Mouse (Mus musculus) gonadal fat pad, adult 2 months (tissue): Measurements from ENCODE around the gene Gm3045. TPM values are rescaled to one million over a fixed set of nuclear protein-coding genes. Genes with fewer than 3 reads are reported as not detected.

Experiments
- DNase-seq: peaks from one replicate; pipeline ENCODE4 v3.0.0-alpha.2; 2012; ENCODE audit warnings: low read depth
- polyA plus RNA-seq: library from polyadenylated mRNA; depleted of rRNA; stranded (reverse); fragments of >200 nt; gene quantifications from 2 replicates; pipeline ENCODE4 v1.2.3, GENCODE M21; 2012

Gm3045 gene
- polyA plus RNA-seq, 1 experiment: not detected

GRCm38 (mm10) chr13:56435615-56436287 is 9.4 kb downstream of the Gm3045 start:
- no peak for DNase-seq

- DNase-seq: no peak
Measured at GRCm38 (mm10) chr13:56438211-56439075, 12.0 kb downstream of the Gm3045 start, which contains the start of gene Slc25a48. TSS of gene Slc25a48 (plus strand) at chr13:56438355.

GRCm38 (mm10) chr13:56443411-56443810 is 17.0 kb downstream of the Gm3045 start:
- DNase-seq: no peak

- no peak for DNase-seq
Measured at GRCm38 (mm10) chr13:56444112-56444511, 17.7 kb downstream of the Gm3045 start.

GRCm38 (mm10) chr13:56444996-56445395 is 18.6 kb downstream of the Gm3045 start:
- no peak for DNase-seq

- DNase-seq: peak; percentile 63
Measured at GRCm38 (mm10) chr13:56449239-56450030, 23.0 kb downstream of the Gm3045 start.

GRCm38 (mm10) chr13:56450035-56450434 is 23.6 kb downstream of the Gm3045 start:
- no peak for DNase-seq

GRCm38 (mm10) chr13:56458001-56458400 is 31.6 kb downstream of the Gm3045 start:
- DNase-seq: no peak

GRCm38 (mm10) chr13:56461460-56461859 is 35.1 kb downstream of the Gm3045 start:
- DNase-seq: no peak

GRCm38 (mm10) chr13:56462791-56463190 is 36.4 kb downstream of the Gm3045 start:
- DNase-seq: no peak

GRCm38 (mm10) chr13:56463261-56463660 is 36.9 kb downstream of the Gm3045 start:
- DNase-seq: no peak

GRCm38 (mm10) chr13:56463750-56464149 is 37.4 kb downstream of the Gm3045 start:
- no peak for DNase-seq

- no peak for DNase-seq
Measured at GRCm38 (mm10) chr13:56467786-56468185, 41.4 kb downstream of the Gm3045 start.

- no peak for DNase-seq
Measured at GRCm38 (mm10) chr13:56468536-56468935, 42.1 kb downstream of the Gm3045 start.

- no peak for DNase-seq
Measured at GRCm38 (mm10) chr13:56471211-56471610, 44.8 kb downstream of the Gm3045 start.

- DNase-seq: no peak
Measured at GRCm38 (mm10) chr13:56471951-56472350, 45.6 kb downstream of the Gm3045 start.

- DNase-seq: no peak
Measured at GRCm38 (mm10) chr13:56472661-56473060, 46.3 kb downstream of the Gm3045 start.

GRCm38 (mm10) chr13:56475363-56475762 is 49.0 kb downstream of the Gm3045 start:
- no peak for DNase-seq

GRCm38 (mm10) chr13:56476790-56477189 is 50.4 kb downstream of the Gm3045 start:
- DNase-seq: no peak

- no peak for DNase-seq
Measured at GRCm38 (mm10) chr13:56477271-56477670, 50.9 kb downstream of the Gm3045 start.

GRCm38 (mm10) chr13:56478027-56478426 is 51.6 kb downstream of the Gm3045 start:
- DNase-seq: no peak

- no peak for DNase-seq
Measured at GRCm38 (mm10) chr13:56482146-56482545, 55.8 kb downstream of the Gm3045 start, which contains the start of gene Il9. TSS of gene Il9 (minus strand) at chr13:56482246.
